Mouse (Mus musculus): ENCODE measurements at regions not wholly inside any gene's neighbourhood (a gene's known extent, or its start where the extent isn't known, plus 50 kb on each side); places are given as distances from the start of the nearest gene placed in this dataset.
"Not testable (repeated sequence)": the region's sequence is repeated elsewhere in the genome, so short reads cannot be mapped to it uniquely, and the experiment has no call there.

DNA sequence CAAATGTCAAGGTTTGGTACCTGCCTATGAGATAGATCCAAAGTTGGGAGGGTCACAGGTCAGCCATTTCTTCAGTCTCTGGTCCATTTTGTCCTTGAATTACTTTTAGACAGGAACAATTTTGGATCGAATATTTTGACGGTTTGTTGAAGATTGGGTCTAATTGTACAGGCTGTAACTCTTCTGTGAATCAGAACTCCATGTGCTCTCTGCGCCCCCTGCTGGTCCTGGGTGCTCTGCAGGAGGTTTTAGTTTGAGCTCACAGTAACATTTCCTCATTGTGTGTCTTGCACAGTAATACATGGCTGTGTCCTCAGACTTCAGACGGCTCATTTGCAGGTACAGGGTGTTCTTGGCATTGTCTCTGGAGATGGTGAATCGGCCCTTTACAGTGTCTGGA is 158.1 kb downstream of the Adam6a start:
- not testable (repeated sequence) for DNase-seq

DNA sequence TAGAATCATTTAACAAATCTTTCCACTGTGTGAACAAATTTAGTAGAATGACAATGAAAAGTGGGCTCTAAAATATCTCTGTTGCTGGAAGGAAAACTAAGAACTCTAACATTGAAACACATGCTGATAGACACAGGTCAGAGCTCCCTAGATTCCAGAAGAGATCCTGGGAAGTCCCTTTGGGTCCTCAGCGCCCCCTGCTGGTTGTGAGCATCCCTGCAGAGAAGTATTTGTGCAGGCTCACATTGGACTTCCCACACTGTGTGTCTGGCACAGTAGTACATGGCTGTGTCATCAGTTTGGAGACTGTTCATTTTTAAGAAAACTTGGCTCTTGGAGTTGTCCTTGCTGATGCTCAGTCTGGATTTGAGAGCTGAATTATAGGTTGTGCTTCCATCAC is 172.7 kb downstream of the Adam6a start:
- DNase-seq: not testable (repeated sequence)

DNA sequence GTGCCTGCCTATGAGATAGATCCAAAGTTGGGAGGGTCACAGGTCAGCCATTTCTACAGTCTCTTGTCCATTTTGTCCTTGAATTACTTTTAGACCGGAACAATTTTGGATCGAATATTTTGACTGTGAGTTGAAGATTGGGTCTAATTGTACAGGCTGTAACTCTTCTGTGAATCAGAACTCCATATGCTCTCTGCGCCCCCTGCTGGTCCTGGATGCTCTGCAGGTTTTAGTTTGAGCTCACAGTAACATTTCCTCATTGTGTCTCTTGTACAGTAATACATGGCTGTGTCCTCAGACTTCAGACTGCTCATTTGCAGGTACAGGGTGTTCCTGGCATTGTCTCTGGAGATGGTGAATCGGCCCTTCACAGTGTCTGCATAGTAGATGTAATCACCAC is 192.1 kb downstream of the Adam6a start:
- no peak for DNase-seq

DNA sequence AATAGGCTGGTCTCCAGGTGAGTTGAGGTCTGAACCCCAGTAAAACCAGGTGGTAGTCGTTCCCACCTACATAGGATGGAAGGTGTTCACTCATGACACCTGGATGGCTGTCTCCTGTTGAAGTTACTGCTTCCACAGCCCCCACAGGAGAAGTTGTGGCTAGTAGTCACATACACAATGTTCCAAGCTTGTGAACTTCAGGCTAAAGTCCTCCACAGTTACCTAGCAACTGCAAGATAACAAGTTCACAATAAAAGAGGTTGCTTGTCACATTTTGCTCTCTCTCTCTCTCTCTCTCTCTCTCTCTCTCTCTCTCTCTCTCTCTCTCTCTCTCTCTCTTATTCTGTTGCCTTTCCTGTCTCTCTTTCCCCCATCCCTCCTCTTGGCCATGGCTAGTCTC is 202.6 kb downstream of the Adam6a start:
- no peak for DNase-seq

DNA sequence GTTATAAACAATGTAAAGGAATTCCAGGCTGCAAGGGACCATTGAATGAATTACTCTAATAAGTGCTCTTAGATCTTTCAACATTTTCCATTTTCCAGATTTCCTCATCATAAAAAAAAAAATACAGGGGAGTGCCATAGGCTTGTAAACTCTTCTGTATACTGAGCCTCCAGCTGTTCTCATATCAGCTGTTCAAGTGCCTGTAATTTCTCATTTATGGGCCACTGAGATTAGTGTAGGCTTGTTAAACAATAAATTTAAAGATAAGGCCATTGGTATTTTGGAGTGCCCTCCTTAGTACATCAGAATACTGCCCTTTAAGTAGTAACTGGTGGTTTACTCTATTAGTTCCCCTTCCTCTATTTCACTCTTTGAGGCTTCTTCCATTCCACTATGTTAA is 204.3 kb downstream of the Adam6a start:
- no peak for DNase-seq

DNA sequence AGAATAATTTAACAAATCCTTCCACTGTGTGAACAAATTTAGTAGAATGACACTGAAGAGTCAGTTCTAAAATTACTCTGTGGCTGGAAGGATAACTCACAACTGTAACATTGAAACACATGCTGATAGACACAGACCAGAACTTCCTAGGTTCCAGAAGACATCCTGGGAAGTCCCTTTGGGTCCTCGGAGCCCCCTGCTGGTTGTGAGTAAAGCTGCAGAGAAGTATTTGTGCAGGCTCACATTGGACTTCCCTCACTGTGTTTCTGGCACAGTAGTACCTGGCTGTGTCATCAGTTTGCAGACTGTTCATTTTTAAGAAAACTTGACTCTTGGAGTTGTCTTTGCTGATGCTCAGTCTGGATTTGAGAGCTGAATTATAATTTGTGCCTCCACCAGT is 225.9 kb downstream of the Adam6a start:
- no peak for DNase-seq

DNA sequence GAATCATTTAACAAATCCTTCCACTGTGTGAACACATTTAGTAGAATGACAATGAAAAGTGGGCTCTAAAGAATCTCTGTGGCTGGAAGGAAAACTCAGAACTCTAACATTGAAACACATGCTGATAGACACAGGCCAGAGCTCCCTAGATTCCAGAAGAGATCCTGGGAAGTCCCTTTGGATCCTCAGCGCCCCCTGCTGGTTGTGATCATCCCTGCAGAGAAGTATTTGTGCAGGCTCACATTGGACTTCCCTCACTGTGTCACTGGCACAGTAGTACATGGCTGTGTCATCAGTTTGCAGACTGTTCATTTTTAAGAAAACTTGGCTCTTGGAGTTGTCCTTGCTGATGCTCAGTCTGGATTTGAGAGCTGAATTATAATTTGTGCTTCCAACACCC is 252.2 kb downstream of the Adam6a start:
- not testable (repeated sequence) for DNase-seq

DNA sequence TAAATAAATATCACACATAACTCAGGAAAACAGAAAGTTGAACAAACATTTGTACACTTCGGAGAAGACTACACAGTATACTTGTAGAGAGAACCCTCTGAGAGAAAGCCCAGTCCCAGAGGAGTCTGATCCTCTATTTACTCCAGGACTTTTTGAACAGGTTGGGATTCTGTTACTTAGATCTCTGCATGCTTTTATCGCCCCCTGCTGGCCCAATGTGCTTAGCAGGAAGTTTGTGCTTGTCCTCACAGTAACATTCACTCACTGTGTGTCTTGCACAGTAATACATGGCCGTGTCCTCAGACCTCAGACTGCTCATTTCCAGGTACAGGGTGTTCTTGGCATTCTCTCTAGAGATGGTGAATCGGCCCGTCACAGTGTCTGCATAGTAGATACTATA is 282.7 kb downstream of the Adam6a start:
- DNase-seq: no peak

DNA sequence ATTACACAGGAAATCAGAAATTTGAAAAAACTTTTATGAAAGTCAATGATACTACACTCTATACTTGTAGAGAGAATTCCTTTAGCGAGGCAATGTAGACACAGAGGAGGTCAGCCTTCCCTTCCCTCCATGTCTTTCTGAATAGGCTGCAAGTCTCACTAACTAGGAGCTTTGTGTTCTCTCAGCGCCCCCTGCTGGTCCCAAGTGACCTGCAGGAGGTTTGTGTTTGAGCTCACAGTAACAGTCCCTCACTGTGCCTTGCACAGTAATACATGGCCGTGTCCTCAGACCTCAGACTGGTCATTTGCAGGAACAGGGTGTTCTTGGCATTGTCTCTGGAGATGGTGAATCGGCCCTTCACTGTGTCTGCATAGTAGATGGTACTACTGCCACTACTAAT is 315.2 kb downstream of the Adam6a start:
- no peak for DNase-seq

DNA sequence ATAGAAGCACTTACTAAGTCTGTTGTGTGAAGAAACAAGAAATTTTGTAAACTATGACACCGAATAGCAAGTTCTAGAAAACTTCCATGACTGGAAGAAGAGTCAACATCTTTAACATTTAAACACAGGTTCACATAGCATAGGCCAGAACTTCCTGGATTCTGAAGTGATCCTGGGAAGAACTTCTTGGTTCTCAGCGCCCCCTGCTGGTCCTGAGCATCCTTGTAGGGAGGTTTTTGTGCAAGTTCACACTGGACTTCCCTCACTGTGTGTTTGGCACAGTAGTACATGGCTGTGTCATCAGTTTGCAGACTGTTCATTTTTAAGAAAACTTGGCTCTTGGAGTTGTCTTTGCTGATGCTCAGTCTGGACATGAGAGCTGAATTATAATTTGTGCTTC is 335.1 kb downstream of the Adam6a start:
- no peak for DNase-seq

DNA sequence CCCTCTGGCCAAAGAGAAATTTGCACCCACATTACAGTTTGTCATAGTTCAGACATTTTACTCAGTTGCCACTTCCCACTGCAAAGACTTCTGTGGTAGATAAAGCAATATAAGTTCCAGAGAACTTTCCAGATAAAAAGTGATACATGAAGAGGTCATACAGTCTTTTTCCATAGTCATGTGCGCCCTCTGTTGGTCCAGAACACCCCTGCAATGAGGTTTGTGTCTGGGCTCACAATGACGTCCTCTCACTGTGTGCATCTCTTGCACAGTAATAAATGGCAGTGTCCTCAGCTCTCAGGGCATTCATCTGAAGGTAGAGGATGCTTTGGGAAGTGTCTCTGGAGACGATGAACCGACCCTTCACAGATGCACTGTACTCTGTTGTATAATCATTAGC is 352.4 kb downstream of the Adam6a start:
- no peak for DNase-seq

DNA sequence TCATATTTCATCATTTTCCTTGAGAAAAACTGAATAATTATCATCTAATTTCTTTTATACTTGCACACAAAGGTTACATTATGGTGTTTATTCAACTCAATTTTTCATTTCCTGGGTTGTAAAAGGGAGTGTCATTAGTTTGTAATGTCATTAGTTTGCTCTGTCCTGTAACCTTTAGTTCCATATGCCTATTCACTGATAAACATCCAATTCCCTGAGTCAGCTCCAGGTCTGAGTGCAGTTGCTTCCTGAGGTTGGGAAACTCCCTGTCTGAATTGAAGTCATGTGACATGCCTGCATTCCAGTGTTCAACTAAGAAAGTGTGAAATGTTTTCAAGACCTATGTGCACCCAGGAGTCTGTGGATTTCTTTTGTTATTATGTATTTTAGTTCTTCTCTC is 362.8 kb downstream of the Adam6a start:
- DNase-seq: no peak

DNA sequence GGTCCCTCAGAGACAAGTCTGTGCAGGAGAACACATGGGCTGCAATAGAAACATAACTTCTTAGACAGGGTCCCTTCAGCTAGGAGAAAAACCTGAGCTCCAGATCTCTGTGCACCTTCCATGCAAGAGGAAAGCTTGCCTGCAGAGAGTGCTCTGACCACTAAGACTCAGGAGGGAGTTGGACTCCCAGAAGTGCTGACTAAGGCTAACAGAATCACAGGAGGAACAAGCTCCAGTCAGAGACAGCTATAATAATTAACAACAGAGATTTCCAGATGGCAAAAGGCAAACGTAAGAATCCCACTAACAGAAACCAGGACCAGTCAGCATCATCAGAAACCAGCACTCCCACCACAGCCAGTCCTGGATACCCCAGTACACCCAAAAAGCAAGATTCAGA is 364.0 kb downstream of the Adam6a start:
- DNase-seq: no peak

DNA sequence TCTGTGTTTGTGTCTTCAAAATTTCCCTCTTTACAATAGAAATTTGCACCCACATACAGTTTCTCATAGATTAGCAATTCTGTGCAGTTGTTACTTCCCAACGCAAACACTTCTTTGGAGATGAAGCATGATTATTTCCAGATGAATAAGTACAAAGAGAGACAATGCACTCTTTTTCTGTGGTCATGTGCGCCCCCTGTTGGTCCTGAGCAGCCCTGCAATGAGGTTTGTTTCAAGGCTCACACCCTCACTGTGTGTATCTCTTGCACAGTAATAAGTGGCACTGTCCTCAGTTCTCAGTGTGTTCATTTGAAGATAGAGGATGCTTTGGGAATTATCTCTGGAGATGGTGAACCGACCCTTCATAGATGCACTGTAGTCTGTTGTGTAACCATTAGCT is 368.1 kb downstream of the Adam6a start:
- no peak for DNase-seq

DNA sequence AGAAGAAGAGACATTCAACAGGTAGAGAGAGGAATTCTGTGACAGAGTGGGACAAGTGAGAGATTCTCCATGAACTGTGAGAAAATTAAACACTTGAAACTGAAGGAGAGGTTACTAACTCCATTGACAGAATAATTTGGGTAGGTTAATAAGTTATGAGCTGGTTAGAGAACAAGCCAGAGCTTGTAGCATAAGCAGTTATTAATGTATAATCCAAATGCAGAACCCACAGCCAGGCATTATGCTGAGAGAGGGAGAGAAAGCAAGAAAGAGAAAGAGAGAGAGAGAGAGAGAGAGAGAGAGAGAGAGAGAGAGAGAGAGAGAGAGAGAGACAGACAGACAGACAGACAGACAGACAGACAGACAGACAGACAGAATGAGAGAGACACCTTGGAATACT is 397.0 kb downstream of the Adam6a start:
- no peak for DNase-seq

DNA sequence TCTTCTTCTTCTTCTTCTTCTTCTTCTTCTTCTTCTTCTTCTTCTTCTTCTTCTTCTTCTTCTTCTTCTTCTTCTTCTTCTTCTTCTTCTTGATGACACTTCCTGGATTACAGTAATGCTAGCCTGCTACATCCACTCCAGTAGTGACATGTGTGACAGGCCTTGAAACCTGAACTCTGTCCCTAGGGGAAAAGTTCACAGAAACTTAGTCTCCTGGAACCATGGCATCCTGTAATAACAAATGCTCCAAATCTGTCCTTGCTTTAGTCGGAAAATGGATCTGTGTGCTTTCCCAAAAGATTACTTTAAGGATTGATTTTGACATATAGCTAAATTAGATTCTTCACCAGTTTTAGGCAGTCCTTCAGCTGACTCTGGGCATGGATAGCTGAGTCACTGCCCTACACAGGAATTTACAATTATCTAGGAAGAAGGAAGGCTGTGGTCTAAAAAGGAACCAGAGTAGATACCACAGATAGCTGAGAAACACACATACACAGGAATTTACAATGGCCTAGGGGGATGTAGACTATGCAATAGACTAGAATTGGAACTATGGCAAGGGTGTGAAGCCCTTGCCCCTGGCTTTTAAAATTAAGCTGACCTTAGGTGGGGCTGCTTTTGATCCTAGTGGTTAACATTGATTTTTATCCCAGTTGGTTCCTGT is 400.1 kb downstream of the Adam6a start:
- DNase-seq: not testable (repeated sequence)

DNA sequence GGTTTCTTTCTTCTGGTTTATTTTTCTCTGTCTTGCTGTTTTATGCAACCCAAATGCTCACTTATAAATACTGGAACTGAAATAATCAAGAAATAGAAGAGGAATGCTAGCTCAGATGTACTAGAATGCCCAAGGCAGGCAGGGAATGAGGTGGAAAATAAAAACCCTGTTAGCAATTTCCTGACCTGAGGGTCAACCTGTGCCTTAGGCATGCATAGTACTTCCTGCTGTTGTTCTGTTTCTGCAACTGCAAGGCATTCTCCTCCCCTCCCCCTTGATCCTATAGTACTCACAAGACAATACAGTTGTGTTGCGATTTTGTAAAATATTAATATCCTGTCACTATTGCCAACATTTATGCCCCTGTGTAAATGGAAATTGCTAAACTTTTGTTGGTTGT is 402.1 kb downstream of the Adam6a start:
- not testable (repeated sequence) for DNase-seq

DNA sequence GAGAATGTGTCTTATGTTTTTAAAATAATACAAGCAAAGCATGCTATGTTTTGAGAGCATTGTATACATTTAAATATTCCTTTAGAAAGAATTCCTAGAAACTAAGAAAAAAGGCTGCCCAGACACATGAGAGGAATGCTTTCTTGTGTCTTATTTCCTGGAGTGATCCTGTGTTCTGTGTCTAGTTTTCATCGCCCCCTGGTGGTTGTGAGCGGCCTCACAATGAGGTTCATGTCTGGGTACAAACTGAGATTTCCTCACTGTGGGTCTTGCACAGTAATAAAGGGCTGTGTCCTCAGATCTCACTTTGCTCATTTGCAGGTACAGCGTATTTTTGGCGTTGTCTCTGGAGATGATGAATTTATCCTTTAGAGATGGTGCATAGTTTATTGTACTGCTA is 404.3 kb downstream of the Adam6a start:
- DNase-seq: not testable (repeated sequence)

DNA sequence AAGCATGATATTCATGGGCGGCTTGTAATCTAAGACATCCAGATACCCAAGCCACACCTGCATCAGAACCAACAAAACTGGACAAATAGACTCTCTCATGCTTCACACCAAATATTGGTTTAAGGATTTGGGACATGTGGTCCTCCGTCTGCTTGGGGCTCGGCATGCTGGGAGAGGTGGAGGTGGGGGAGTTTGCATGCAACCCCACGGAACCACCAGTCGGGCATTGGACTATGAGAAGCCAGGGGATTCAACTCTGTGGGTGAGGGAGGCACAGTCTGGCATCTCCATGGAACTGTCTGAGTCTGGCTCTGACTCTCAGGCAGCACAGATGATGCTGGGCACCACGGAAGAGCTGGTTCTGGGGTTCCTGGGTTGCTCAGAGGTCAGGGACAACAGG is 430.6 kb downstream of the Adam6a start:
- no peak for DNase-seq

DNA sequence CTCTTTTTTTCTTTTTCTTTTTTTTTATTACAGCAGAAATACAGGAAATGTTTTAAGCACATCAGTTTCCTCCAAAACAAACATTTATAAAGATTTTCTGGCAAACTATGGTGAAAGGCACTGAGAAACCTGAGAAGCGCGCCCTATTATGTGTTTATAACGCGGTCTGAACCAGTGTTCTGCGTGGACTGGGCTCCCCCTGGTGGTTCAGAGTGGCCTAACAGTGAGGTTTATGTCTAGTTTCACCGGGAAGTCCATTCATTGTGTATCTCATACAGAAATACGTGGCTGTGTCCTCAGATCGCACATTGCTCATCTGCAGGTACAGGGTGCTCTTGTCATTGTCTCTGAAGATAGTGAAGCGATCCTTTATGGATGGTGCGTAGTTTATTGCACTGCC is 437.9 kb downstream of the Adam6a start:
- peak; percentile 13 for DNase-seq

DNA sequence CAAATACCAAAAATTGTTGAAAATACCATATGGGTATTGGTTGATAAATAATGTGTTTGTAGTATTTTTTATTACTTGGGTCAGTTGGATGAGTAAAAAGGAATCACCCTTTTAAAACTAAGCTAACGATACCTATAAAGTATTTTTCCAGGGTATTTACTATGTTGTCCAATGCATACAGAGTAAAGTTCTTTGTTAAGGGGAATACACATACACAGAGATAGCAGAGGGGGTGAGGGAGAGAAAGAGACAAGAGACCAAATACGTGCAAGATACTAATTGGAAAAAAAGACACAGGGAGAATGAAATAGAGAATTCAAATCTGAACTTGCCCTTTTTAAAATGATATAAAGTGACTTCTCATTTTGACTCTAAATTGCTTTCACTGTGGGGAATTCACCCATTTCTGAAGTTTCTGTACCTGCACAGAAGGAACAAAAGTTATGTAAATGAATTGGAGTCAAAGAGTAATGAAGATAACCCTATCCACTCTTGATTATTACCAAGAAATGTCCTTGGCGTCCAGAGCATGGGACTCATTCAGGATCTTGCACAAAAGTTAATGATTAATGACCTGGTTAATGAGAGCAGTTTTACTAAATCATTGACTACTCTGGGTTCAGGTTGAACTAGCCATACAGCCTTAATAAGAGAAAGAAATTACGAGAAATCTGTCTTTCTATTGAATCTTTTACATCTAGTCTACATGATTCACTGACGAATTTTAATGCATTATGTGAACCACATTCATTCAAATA is 443.7 kb downstream of the Adam6a start:
- DNase-seq: no peak

DNA sequence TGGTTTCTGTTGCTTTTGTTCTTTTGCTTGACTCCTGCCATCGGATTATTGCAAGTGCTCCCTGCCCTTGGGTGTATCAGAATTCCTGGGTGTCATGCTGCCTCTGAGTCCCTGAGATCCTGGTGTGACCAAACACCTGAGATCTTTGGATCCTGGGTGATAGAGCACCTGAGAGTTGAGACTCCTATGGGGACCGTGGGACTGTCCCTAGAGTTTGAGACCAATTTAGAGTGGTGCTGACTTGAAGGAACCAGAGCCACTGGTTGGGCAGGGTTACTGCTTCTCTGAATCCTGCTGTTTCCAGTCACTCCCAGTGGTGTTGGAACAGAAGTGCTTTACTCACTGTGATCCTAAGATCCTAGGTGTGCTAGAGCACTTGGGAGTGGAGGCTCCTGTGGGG is 448.7 kb downstream of the Adam6a start:
- DNase-seq: no peak

DNA sequence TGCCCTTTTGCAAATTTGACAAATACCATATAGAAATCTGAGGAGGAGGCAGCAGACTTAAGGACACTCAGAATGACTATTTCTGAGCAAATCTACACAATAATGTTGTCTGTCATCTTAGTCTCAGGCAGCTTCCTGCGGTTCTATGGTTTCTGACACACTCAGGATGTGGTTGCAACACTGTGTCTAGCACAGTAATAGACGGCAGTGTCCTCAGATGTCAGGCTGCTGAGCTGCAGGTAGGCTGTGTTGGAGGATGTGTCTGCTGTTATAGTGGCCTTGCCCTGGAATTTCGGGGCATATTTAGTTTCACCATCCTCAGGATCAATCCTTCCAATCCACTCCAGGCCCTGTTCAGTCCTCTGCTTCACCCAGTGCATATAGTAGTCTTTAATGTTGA is 450.6 kb downstream of the Adam6a start:
- not testable (repeated sequence) for DNase-seq

DNA sequence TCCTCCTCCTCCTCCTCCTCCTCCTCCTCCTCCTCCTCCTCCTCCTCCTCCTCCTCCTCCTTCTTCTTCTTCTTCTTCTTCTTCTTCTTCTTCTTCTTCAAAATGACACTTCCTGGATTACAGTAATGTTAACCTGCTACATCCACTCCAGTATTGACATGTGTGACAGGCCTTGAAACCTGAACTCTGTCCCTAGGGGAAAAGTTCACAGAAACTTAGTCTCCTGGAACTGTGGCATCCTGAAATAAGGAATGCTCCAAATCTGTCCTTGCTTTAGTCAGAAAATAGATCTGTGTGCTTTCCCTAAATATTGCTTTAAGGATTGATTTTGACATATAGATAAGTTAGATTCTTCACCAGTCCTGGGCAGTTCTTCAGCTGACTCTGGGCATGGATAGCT is 464.8 kb downstream of the Adam6a start:
- not testable (repeated sequence) for DNase-seq

DNA sequence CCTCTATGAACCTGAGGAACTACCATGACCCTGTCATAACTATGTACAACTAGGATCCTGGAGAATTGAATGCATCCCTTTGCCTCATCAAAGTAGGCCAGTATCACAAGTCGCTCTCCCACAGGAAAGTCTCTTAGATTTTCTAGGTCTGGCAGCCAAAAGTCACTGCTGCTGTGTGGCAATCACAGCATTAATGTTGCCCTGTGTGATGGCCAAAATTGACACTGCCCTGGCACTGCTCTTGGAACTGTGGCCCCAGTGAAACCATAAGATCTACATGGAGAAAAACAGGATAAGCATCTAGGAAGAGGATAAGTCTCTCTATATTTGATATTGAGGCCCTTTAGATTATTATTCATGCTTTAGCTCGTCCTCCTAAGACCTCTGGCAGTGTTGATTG is 465.7 kb downstream of the Adam6a start:
- no peak for DNase-seq
